Mouse (Mus musculus) liver, embryonic 11.5 days (tissue): ENCODE data around the gene Eif2b2. TPM values are rescaled to one million over a fixed set of nuclear protein-coding genes. Genes with fewer than 3 reads are reported as not detected.

ENCODE experiments used
- ATAC-seq: fragments of 200-750 bp; cut with Nextera tagmentation; replicated peaks from 2 replicates; pipeline ENCODE4 v1.8.0; 2017; ENCODE audit warnings: moderate number of reproducible peaks, mild to moderate bottlenecking, moderate TSS enrichment, moderate library complexity; ENCODE audit not compliant: low FRiP score
- DNase-seq: peaks from one replicate; pipeline ENCODE4 v3.0.0-alpha.2; 2017; ENCODE audit warnings: low spot score
- H3K27ac ChIP-seq: fragments of 300-500 bp; sonication (generic); 2 replicates; pipeline ENCODE4 v1.5.1; 2014; ENCODE audit warnings: mild to moderate bottlenecking, low read depth, low read length, control low read depth
- H3K27me3 ChIP-seq: fragments of 300-500 bp; sonication (generic); replicated peaks from 2 replicates; pipeline ENCODE4 v1.6.1; 2014; ENCODE audit warnings: low read length, mixed read lengths; ENCODE audit not compliant: control insufficient read depth, insufficient read depth
- H3K36me3 ChIP-seq: fragments of 300-500 bp; sonication (generic); 2 replicates; pipeline ENCODE4 v1.6.1; 2014; ENCODE audit warnings: mild to moderate bottlenecking, low read length, moderate library complexity, mixed read lengths; ENCODE audit not compliant: control insufficient read depth, insufficient read depth
- H3K4me1 ChIP-seq: fragments of 300-500 bp; sonication (generic); replicated peaks from 2 replicates; pipeline ENCODE4 v1.6.1; 2014; ENCODE audit warnings: low read length, mixed read lengths; ENCODE audit not compliant: control insufficient read depth, insufficient read depth
- H3K4me2 ChIP-seq: fragments of 300-500 bp; sonication (generic); 2 replicates; pipeline ENCODE4 v1.6.1; 2014; ENCODE audit warnings: mild to moderate bottlenecking, control low read depth, moderate library complexity
- H3K4me3 ChIP-seq: fragments of 300-500 bp; sonication (generic); 2 replicates; pipeline ENCODE4 v1.5.1; 2014; ENCODE audit warnings: low read depth, low read length, control low read depth
- H3K9ac ChIP-seq: fragments of 300-500 bp; sonication (generic); 2 replicates; pipeline ENCODE4 v1.6.1; 2014; ENCODE audit warnings: low read depth, low read length, control low read depth
- H3K9me3 ChIP-seq: fragments of 300-500 bp; sonication (generic); 2 replicates; pipeline ENCODE4 v1.6.1; 2016; ENCODE audit warnings: low read length, inconsistent platforms, mixed read lengths; ENCODE audit not compliant: control insufficient read depth
- WGBS: fragments of 180-500 bp; shearing (Covaris S2); extraction: QIAGEN DNeasy Blood & Tissue Kit; methylation state at CpG from one replicate; pipeline ENCODE4 v1.1.7; 2014; 5-methylcytosine and 5-hydroxymethylcytosine counted together
- polyA plus RNA-seq: library from polyadenylated mRNA; unstranded; fragments of >200 nt; fragmentation: Nextera tagmentation; extraction: Ambion mirVana; gene quantifications from 2 replicates; pipeline ENCODE4 v1.2.1, GENCODE M21; 2014

Eif2b2 gene
- polyA plus RNA-seq, 1 experiment from 2014 or later, result 75.6 TPM

GRCm38 (mm10) chr12:85176846-85177523, 42.3 kb upstream of the Eif2b2 start:
- peak; percentile 75 for ATAC-seq
- Histone ChIP-seq H3K4me3 (peak overlapping the region; percentile 38), H3K27ac (no peak overlapping the region), H3K4me1 (peaks cover 23% of the 10 kb centered on the region), H3K27me3 (peaks cover 42% of the 10 kb centered on the region), H3K9me3 (no peaks in the 10 kb centered on the region), H3K4me2 (peak overlapping the region; percentile 66), H3K36me3 (no peaks in the 10 kb centered on the region), H3K9ac (no peak overlapping the region)
- WGBS, result 3% methylated on average over 32 of the region's 32 CpGs
- peak; percentile 64 for DNase-seq

- DNase-seq (no peak), ATAC-seq (no peak)
- Histone ChIP-seq H3K4me1 (peaks cover 23% of the 10 kb centered on the region), H3K9ac (no peak within 1 kb of the TSS), H3K4me3 (peak within 1 kb of the TSS; percentile 38), H3K4me2 (peak within 1 kb of the TSS; percentile 66), H3K36me3 (no peaks in the 10 kb centered on the region), H3K27ac (no peak within 1 kb of the TSS), H3K9me3 (no peaks in the 10 kb centered on the region), H3K27me3 (peaks cover 47% of the 10 kb centered on the region)
- 62% methylated on average over 10 of the region's 10 CpGs for WGBS
These were observed 41.5 kb upstream of the Eif2b2 start, which contains the start of gene Pgf for GRCm38 (mm10) chr12:85177740-85178239. Gene Pgf (minus strand): TSS chr12:85177790.

DNA sequence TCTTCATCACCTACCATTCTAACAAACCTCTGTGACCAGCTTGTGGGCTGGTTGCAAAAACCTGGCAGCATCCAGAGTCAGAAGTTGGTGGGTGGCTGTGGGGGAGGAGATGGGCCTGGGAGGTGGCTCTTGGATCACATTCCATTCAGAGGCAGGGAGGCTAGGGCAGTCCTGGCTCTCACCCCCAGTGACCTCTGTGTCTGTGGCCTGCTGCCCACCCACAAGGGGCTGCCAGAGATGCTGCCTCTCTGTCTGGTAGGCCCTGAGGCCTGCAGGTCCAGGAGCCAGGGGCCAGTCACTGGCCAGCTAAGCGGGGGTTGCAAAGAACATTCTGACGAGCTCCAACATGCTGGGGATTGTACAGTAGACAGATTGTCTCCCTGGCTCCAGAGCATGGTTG, 41.0 kb upstream of the Eif2b2 start:
- DNase-seq (no peak), ATAC-seq (no peak)
- peaks cover 47% of the 10 kb centered on the region for H3K27me3 ChIP-seq
- H3K4me2 ChIP-seq, result no peak overlapping the region
- 65% methylated on average over 2 of the region's 2 CpGs for WGBS
- no peaks in the 10 kb centered on the region for H3K9me3 ChIP-seq
- H3K4me1 ChIP-seq, result peaks cover 23% of the 10 kb centered on the region
- H3K36me3 ChIP-seq, result no peaks in the 10 kb centered on the region
- no peak overlapping the region for H3K9ac ChIP-seq
- no peak overlapping the region for H3K27ac ChIP-seq
- H3K4me3 ChIP-seq, result no peak overlapping the region

- DNase-seq, result no peak
- no peak overlapping the region for H3K4me3 ChIP-seq
- peaks cover 9% of the 10 kb centered on the region for H3K4me1 ChIP-seq
- H3K4me2 ChIP-seq, result no peak overlapping the region
- H3K27me3 ChIP-seq, result peaks cover 32% of the 10 kb centered on the region
- no peak for ATAC-seq
- 38% methylated on average over 17 of the region's 17 CpGs for WGBS
- no peaks in the 10 kb centered on the region for H3K9me3 ChIP-seq
- H3K27ac ChIP-seq, result no peak overlapping the region
- H3K9ac ChIP-seq, result no peak overlapping the region
- H3K36me3 ChIP-seq, result no peaks in the 10 kb centered on the region
These were observed 37.6 kb upstream of the Eif2b2 start for GRCm38 (mm10) chr12:85181475-85182344.

- no peaks in the 10 kb centered on the region for H3K9me3 ChIP-seq
- no peak overlapping the region for H3K27ac ChIP-seq
- no peak overlapping the region for H3K4me2 ChIP-seq
- H3K4me1 ChIP-seq, result peaks cover 4% of the 10 kb centered on the region
- no peak for ATAC-seq
- no peak overlapping the region for H3K4me3 ChIP-seq
- no peaks in the 10 kb centered on the region for H3K36me3 ChIP-seq
- peaks cover 32% of the 10 kb centered on the region for H3K27me3 ChIP-seq
- no peak for DNase-seq
- 24% methylated on average over 8 of the region's 8 CpGs for WGBS
- H3K9ac ChIP-seq, result no peak overlapping the region
These were observed 37.0 kb upstream of the Eif2b2 start for GRCm38 (mm10) chr12:85182345-85182643.

DNA sequence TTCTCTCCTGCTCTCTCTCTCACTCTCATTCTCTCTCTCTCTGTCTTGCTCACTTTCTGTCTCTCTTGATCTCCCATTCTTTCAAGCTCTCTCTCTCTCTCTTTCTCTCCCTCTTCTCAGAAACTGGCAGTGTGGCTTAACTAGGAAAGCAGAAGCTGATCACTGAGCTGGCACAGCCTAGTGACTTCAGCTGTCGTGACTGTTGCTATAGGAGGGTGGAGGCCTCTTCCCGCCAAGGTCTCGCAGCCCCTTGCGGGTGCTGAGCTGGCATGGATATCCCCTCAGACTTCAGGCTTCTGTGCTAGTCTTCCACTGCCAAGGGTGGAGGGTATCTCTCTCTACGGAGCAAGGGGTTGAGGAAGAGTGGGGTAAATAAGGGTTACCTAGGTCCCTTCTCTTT, 36.4 kb upstream of the Eif2b2 start:
- Histone ChIP-seq H3K9me3 (no peaks in the 10 kb centered on the region), H3K27me3 (peaks cover 30% of the 10 kb centered on the region), H3K36me3 (no peaks in the 10 kb centered on the region), H3K27ac (no peak overlapping the region), H3K4me2 (no peak overlapping the region), H3K4me3 (no peak overlapping the region), H3K4me1 (no peaks in the 10 kb centered on the region; the same call in 1 of the 2 replicates), H3K9ac (no peak overlapping the region)
- DNase-seq (no peak), ATAC-seq (no peak)
- WGBS, result 62% methylated on average over 5 of the region's 5 CpGs

DNA sequence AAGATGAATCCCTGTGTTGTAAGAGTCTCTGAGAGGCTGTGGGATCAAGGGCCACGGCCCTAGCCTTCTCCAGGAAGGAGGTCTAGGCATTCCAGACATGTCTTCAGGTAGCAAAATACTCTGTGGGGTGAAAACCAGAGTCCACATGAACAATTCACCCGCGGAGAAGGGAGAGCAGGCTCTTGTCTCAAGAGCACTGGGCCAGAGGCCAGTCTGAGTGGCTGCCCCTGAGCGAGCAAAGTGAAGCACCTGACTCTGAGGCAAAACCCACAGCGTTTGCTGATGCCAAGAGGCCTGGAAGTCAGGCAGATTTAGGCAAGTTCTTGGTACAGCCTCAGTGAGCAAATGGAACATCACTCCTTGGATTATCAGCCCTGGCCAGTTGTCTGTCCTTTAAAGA, 35.2 kb upstream of the Eif2b2 start:
- 64% methylated on average over 5 of the region's 5 CpGs for WGBS
- ATAC-seq, result no peak

DNA sequence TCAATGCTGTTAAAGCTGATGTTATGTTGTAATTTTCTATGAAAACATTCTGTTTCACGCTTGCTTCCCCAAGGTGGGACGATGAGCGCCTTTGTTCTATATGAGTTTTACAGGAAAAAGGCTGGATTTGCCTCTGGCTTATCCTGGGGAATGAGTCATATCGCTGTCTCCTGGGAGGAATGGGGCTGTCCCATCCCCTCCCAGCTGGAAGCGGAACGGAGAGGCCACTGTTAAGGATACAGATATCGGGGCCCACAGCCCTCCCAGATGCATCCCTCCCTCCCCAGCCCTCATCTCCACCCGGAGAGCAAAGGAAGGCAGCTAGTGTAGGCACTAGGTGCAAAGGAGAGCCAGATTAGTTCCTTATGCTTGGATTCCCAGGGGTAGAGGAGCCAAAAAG, 33.5 kb upstream of the Eif2b2 start:
- 44% methylated on average over 8 of the region's 8 CpGs for WGBS
- no peak overlapping the region for H3K4me2 ChIP-seq
- peaks cover 16% of the 10 kb centered on the region for H3K27me3 ChIP-seq
- H3K9ac ChIP-seq, result no peak overlapping the region
- DNase-seq (no peak), ATAC-seq (no peak)
- no peaks in the 10 kb centered on the region; the same call in 1 of the 2 replicates for H3K4me1 ChIP-seq
- no peak overlapping the region; the same call in 1 of the 2 replicates for H3K27ac ChIP-seq
- no peaks in the 10 kb centered on the region for H3K9me3 ChIP-seq
- H3K36me3 ChIP-seq, result no peaks in the 10 kb centered on the region
- H3K4me3 ChIP-seq, result no peak overlapping the region

More for the DNA sequence above, 35.2 kb upstream of the Eif2b2 start:
- Histone ChIP-seq H3K4me1 (no peaks in the 10 kb centered on the region; the same call in 1 of the 2 replicates), H3K27me3 (peaks cover 22% of the 10 kb centered on the region), H3K36me3 (no peaks in the 10 kb centered on the region), H3K9me3 (no peaks in the 10 kb centered on the region), H3K27ac (no peak overlapping the region), H3K4me3 (no peak overlapping the region), H3K9ac (no peak overlapping the region), H3K4me2 (no peak overlapping the region)
- DNase-seq, result no peak
